Mouse (Mus musculus): ENCODE results near the gene Phldb1. TPM values are rescaled to one million over a fixed set of nuclear protein-coding genes. Genes with fewer than 3 reads are reported as not detected.
A peak's percentile ranks its signal among the peaks of the same experiment; 100 is the strongest.
"Not testable (repeated sequence)": the region's sequence is repeated elsewhere in the genome, so short reads cannot be mapped to it uniquely, and the experiment has no call there.

Phldb1 gene
- polyA plus RNA-seq, 1 experiment, result 12.3 TPM

DNA sequence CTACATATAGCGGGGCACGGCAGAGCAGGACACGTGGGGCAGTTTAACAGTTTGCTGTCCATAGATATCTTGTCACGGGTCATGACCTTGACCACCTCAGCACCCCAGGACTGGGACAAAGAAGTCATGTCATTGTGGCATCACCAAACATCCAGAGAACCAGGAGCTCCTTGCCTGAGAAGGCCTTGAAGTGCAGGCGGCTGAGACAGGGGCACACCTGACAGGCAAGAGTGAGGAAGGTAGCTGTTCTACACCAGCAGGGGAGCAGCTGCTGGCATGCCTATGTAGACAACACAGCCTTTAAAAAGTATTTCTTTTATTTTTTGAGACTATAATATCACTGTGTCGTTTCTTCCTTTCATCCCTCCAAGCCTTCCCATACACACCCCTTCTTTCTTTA is 88.6 kb downstream of the Phldb1 start:
- H3K4me3 ChIP-seq (ENCODE audit: extremely low read depth, insufficient read depth, insufficient read length), result peak overlapping the region; percentile 28; the same call in 1 of the 2 replicates
- H3K36me3 ChIP-seq (ENCODE audit: control insufficient read depth, insufficient read depth, low read length), result no peaks in the 10 kb centered on the region
- H3K27ac ChIP-seq (ENCODE audit: insufficient read depth, low read length), result peak overlapping the region; percentile 76
- H3K27me3 ChIP-seq (ENCODE audit: control insufficient read depth, insufficient read depth, low read length), result no peaks in the 10 kb centered on the region
- DNase-seq (ENCODE audit: low read depth in 1 of 2, low spot score in 2 of 2), result no peak
- no peak for TF ChIP-seq CTCF (IDR thresholded peaks at IDR 0.05; ENCODE audit: extremely low read depth, insufficient read depth, insufficient read length, insufficient replicate concordance)
- no peak for TF ChIP-seq POLR2A (IDR thresholded peaks at IDR 0.05; ENCODE audit: low read depth, low read length)
- WGBS, result 27% methylated on average over 6 of the region's 6 CpGs
- H3K4me1 ChIP-seq (ENCODE audit: control insufficient read depth, insufficient read depth, insufficient read length), result peaks cover 32% of the 10 kb centered on the region; the same call in 1 of the 2 replicates

DNA sequence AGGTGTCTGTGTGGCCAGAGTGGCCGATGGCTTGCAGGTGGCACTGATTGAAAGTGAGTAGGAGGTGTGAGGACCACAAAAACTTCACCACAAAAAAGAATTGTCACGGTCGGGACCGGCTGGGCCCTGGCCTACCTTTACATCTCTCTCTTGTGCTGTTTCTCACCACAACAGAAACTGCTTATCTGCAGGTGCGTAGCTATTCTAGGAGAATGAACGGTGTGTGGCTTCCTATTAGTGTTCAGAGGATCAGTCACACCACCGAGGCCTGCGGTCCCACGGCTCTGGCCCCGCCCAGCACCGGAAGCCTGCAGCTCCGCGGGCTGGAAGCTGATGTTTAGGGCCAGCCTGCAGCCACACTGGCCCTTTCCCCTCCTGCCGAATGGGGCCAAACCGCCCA is 89.1 kb downstream of the Phldb1 start:
- no peak for TF ChIP-seq CTCF (IDR thresholded peaks at IDR 0.05; ENCODE audit: extremely low read depth, insufficient read depth, insufficient read length, insufficient replicate concordance)
- peak; percentile 7 for TF ChIP-seq POLR2A (IDR thresholded peaks at IDR 0.05; ENCODE audit: low read depth, low read length)
- 9% methylated on average over 15 of the region's 15 CpGs for WGBS
- peak overlapping the region; percentile 28; the same call in 1 of the 2 replicates for H3K4me3 ChIP-seq (ENCODE audit: extremely low read depth, insufficient read depth, insufficient read length)
- H3K27me3 ChIP-seq (ENCODE audit: control insufficient read depth, insufficient read depth, low read length), result no peaks in the 10 kb centered on the region
- no peaks in the 10 kb centered on the region for H3K36me3 ChIP-seq (ENCODE audit: control insufficient read depth, insufficient read depth, low read length)
- peaks cover 32% of the 10 kb centered on the region; the same call in 1 of the 2 replicates for H3K4me1 ChIP-seq (ENCODE audit: control insufficient read depth, insufficient read depth, insufficient read length)
- DNase-seq (ENCODE audit: low read depth in 1 of 2, low spot score in 2 of 2), result peak; percentile 67 to 87
- peak overlapping the region; percentile 87 for H3K27ac ChIP-seq (ENCODE audit: insufficient read depth, low read length)

DNA sequence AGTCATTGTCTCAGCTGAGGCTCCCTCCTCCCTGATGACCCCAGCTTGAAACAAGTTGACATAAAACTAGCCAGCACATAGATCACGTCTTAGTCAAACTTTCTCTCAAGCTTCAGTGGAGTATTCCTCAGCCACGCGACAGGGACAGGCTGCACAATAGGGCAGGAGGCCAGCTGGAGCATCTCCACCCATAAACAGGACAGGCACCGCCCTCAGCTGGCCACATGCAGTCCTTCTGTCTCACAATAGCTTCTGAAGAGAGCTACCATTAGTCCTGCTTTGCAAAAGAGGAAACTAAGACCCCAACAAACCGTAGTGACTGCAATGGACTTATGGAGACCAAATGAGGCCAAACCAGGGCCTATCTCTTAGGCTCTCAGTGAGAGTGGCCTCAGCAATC is 89.5 kb downstream of the Phldb1 start:
- Histone ChIP-seq H3K4me1 (ENCODE audit: control insufficient read depth, insufficient read depth, insufficient read length) (peaks cover 32% of the 10 kb centered on the region; the same call in 1 of the 2 replicates), H3K27ac (ENCODE audit: insufficient read depth, low read length) (peak overlapping the region; percentile 87), H3K4me3 (ENCODE audit: extremely low read depth, insufficient read depth, insufficient read length) (peak overlapping the region; percentile 7; the same call in 1 of the 2 replicates), H3K36me3 (ENCODE audit: control insufficient read depth, insufficient read depth, low read length) (peaks cover 1% of the 10 kb centered on the region; the same call in 1 of the 2 replicates), H3K27me3 (ENCODE audit: control insufficient read depth, insufficient read depth, low read length) (no peaks in the 10 kb centered on the region)
- peak in 1 of 2 experiments; percentile 26 for DNase-seq (ENCODE audit: low read depth in 1 of 2, low spot score in 2 of 2)
- WGBS, result 23% methylated on average over 5 of the region's 5 CpGs
- TF ChIP-seq CTCF (IDR thresholded peaks at IDR 0.05; ENCODE audit: extremely low read depth, insufficient read depth, insufficient read length, insufficient replicate concordance), result peak; percentile 11; the same call in 1 of the 2 replicates
- no peak for TF ChIP-seq POLR2A (IDR thresholded peaks at IDR 0.05; ENCODE audit: low read depth, low read length)

DNA sequence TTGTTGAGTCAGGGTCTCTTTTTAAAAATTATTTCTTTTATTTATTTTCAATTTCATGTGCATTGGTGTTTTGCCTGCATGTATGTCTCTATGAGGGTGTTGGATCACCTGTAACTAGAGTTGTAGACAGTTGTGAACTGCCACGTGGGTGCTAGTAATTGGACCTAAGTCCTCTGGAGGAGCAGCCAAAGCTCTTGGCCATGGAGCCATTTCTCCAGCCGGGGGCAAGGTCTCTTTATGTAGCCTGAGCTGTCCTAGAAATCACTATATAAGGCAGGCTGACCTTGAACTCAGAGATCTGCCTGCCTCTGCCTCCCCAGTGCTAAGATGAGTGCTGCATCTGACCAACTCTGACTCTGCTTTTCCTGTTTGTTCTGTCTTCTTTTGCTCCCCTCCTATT is 90.8 kb downstream of the Phldb1 start:
- no peak overlapping the region for H3K27ac ChIP-seq (ENCODE audit: insufficient read depth, low read length)
- no peaks in the 10 kb centered on the region for H3K27me3 ChIP-seq (ENCODE audit: control insufficient read depth, insufficient read depth, low read length)
- H3K4me1 ChIP-seq (ENCODE audit: control insufficient read depth, insufficient read depth, insufficient read length), result peaks cover 30% of the 10 kb centered on the region; the same call in 1 of the 2 replicates
- WGBS, result 96% methylated on average over 2 of the region's 2 CpGs
- H3K4me3 ChIP-seq (ENCODE audit: extremely low read depth, insufficient read depth, insufficient read length), result no peak overlapping the region
- DNase-seq (ENCODE audit: low read depth in 1 of 2, low spot score in 2 of 2), result no peak
- no peak for TF ChIP-seq CTCF (IDR thresholded peaks at IDR 0.05; ENCODE audit: extremely low read depth, insufficient read depth, insufficient read length, insufficient replicate concordance)
- no peak for TF ChIP-seq POLR2A (IDR thresholded peaks at IDR 0.05; ENCODE audit: low read depth, low read length)
- peaks cover 1% of the 10 kb centered on the region; the same call in 1 of the 2 replicates for H3K36me3 ChIP-seq (ENCODE audit: control insufficient read depth, insufficient read depth, low read length)

DNA sequence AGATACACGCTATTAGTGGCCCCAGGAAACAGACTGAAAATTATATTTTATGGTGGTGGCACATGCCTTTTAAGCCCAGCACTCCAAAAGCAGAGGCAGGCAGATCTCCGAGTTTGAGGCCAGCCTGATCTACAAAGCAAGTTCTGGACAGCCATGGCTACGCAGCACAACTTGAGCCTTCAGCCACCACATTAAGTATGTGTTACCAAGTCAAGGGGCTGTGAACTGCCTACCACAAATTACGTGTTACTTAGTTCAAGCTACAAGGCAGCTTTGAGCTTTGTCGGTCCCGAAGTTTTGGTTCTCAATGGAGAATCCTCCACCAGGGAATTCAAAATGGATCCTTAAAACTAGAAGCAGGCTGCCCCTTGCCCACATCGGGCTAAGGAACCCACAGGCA is 91.9 kb downstream of the Phldb1 start:
- Histone ChIP-seq H3K27ac (ENCODE audit: insufficient read depth, low read length) (no peak overlapping the region), H3K36me3 (ENCODE audit: control insufficient read depth, insufficient read depth, low read length) (peaks cover 3% of the 10 kb centered on the region), H3K4me1 (ENCODE audit: control insufficient read depth, insufficient read depth, insufficient read length) (peaks cover 24% of the 10 kb centered on the region; the same call in 1 of the 2 replicates), H3K27me3 (ENCODE audit: control insufficient read depth, insufficient read depth, low read length) (no peaks in the 10 kb centered on the region), H3K4me3 (ENCODE audit: extremely low read depth, insufficient read depth, insufficient read length) (no peak overlapping the region)
- DNase-seq (ENCODE audit: low read depth in 1 of 2, low spot score in 2 of 2), result no peak
- 89% methylated on average over 7 of the region's 7 CpGs for WGBS
- TF ChIP-seq CTCF (IDR thresholded peaks at IDR 0.05; ENCODE audit: extremely low read depth, insufficient read depth, insufficient read length, insufficient replicate concordance) (no peak), POLR2A (IDR thresholded peaks at IDR 0.05; ENCODE audit: low read depth, low read length) (no peak)

DNA sequence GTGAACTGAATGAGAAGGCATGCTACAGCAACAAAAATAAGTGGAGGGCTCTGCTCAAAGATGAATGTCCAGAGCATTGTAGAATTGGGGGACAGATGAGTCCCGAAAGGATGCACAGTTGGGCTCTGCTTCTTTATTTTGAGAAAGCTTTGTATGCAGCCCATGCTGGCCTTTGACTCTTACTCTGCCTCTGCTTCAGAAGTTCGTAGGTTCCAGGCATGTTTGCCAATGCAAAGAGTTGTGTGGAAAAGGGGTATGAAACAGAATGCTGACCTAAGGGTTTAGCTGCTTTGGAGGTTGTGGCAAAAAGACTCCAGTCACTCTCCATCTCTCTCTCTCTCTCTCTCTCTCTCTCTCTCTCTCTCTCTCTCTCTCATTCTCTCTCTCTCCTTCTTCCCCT is 93.4 kb downstream of the Phldb1 start:
- WGBS, result 91% methylated on average over 2 of the region's 2 CpGs
- Histone ChIP-seq H3K4me3 (ENCODE audit: extremely low read depth, insufficient read depth, insufficient read length) (no peak overlapping the region), H3K4me1 (ENCODE audit: control insufficient read depth, insufficient read depth, insufficient read length) (peaks cover 15% of the 10 kb centered on the region; the same call in 1 of the 2 replicates), H3K27ac (ENCODE audit: insufficient read depth, low read length) (no peak overlapping the region), H3K27me3 (ENCODE audit: control insufficient read depth, insufficient read depth, low read length) (no peaks in the 10 kb centered on the region), H3K36me3 (ENCODE audit: control insufficient read depth, insufficient read depth, low read length) (peaks cover 14% of the 10 kb centered on the region)
- TF ChIP-seq CTCF (IDR thresholded peaks at IDR 0.05; ENCODE audit: extremely low read depth, insufficient read depth, insufficient read length, insufficient replicate concordance) (no peak), POLR2A (IDR thresholded peaks at IDR 0.05; ENCODE audit: low read depth, low read length) (no peak)
- no peak for DNase-seq (ENCODE audit: low read depth in 1 of 2, low spot score in 2 of 2)

DNA sequence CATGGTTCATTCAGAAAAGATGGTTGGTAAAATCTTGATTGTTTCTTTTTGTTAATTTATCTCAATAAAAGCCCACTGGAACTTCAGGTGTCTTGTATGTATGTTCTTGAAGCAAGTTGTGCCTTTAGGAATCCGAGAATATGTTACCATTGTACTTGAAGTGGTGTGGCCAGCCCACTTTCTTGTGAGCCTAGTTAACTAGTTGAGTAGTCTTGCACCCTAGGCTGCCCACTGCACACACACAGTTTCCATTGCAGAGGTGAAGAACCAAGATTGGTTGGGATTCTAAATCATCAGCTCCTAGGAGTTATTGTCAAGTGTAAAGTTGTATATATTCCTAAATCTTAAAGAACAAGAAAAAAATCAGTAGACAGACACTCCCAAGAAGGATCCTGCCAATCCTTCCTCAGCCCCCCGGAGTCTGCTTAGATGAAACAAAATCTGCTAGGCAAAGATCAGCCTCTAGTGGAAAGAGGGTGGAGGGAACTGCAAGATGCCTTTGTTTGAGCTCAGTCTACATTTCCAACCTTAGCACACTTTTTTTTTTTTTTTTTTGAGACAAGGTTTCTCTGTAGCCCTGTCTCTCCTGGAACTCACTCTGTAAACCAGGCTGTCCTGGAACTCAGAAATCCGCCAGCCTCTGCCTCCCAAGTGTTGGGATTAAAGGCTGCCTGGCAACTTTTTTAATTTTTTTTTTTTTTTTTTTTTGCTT is 94.2 kb downstream of the Phldb1 start:
- Histone ChIP-seq H3K4me3 (ENCODE audit: extremely low read depth, insufficient read depth, insufficient read length) (no peak overlapping the region), H3K27me3 (ENCODE audit: control insufficient read depth, insufficient read depth, low read length) (no peaks in the 10 kb centered on the region), H3K36me3 (ENCODE audit: control insufficient read depth, insufficient read depth, low read length) (peaks cover 18% of the 10 kb centered on the region), H3K27ac (ENCODE audit: insufficient read depth, low read length) (no peak overlapping the region), H3K4me1 (ENCODE audit: control insufficient read depth, insufficient read depth, insufficient read length) (peaks cover 11% of the 10 kb centered on the region; the same call in 1 of the 2 replicates)
- TF ChIP-seq POLR2A (IDR thresholded peaks at IDR 0.05; ENCODE audit: low read depth, low read length), result no peak
- TF ChIP-seq CTCF (IDR thresholded peaks at IDR 0.05; ENCODE audit: extremely low read depth, insufficient read depth, insufficient read length, insufficient replicate concordance), result no peak
- WGBS, result 80% methylated on average over 3 of the region's 3 CpGs
- DNase-seq (ENCODE audit: low read depth in 1 of 2, low spot score in 2 of 2), result no peak

DNA sequence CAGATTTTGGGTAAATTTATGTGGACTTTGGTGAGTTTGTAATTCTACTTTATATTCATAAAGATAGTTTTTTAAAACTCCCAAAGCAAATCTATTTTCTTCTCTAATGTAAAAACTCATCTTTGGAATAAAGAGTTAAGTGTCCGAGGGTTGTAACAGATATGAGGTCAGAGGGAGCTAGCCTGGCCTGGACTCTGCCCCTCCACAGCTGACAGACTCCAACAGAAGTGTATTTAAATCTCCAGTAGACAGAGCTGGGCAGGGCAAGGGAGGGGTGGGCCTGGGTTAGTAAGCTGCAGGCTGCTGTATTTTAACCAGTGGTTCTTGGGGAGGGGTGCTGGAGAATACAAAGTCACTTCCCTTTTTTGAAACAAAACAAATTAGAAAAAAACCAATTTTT is 95.0 kb downstream of the Phldb1 start:
- not testable (repeated sequence) for H3K27ac ChIP-seq (ENCODE audit: insufficient read depth, low read length); H3K4me1 ChIP-seq (ENCODE audit: control insufficient read depth, insufficient read depth, insufficient read length); H3K27me3 ChIP-seq (ENCODE audit: control insufficient read depth, insufficient read depth, low read length); H3K4me3 ChIP-seq (ENCODE audit: extremely low read depth, insufficient read depth, insufficient read length); DNase-seq (ENCODE audit: low read depth in 1 of 2, low spot score in 2 of 2)
- 67% methylated on average over 1 of the region's 1 CpGs for WGBS
- peaks cover 24% of the 10 kb centered on the region for H3K36me3 ChIP-seq (ENCODE audit: control insufficient read depth, insufficient read depth, low read length)

DNA sequence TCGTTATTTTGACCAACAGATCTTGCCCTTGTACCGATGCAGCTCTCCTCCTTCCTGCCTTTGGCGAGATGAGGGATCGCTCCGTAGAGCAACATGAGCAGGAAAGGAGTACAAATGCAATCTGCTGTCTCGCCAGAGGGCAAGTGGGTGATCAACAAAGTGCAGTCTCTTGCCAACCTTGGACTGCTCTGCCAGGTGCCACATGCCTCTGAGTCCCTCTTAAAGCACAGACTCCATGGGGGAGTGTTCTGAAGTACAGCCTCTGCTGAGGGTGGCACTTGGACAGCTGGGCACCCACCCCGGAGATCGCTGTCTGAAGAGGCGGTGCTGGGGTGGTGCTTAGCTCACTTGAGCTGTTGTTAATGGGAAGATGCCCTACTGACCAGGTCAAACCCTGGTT is 96.3 kb downstream of the Phldb1 start:
- DNase-seq (ENCODE audit: low read depth in 1 of 2, low spot score in 2 of 2); H3K4me3 ChIP-seq (ENCODE audit: extremely low read depth, insufficient read depth, insufficient read length); H3K27ac ChIP-seq (ENCODE audit: insufficient read depth, low read length); H3K27me3 ChIP-seq (ENCODE audit: control insufficient read depth, insufficient read depth, low read length); H3K4me1 ChIP-seq (ENCODE audit: control insufficient read depth, insufficient read depth, insufficient read length): not testable (repeated sequence)
- WGBS, result 81% methylated on average over 9 of the region's 9 CpGs
- H3K36me3 ChIP-seq (ENCODE audit: control insufficient read depth, insufficient read depth, low read length), result peaks cover 33% of the 10 kb centered on the region
